Mouse (Mus musculus): Measurements from ENCODE around the gene Ap5b1. TPM values are rescaled to one million over a fixed set of nuclear protein-coding genes. Genes with fewer than 3 reads are reported as not detected.

Ap5b1 gene
- polyA plus RNA-seq, 1 experiment from 2014 or later: 1.2 TPM

DNA sequence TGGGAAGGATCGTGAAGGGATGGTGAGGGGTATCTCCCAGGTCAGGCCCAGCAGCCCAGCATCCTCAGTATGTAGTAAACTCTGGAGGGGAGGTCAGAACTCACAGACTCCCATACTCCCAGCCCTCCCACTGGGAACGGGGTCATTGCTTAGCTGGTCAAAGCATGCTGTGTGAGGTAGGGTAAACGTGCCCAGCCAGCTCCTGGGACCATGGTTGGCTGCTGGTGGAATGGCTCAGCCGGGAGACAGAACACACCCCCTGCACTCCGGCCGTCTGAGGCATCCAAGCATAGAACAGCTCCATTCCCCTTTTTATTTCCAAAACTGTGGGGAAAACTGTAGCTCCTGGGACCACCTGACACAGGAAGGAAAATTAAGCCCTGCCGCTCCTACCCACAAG lies 9.7 kb upstream of the Ap5b1 start:
- Histone ChIP-seq H3K4me3 (no peak overlapping the region), H3K4me1 (peaks cover 27% of the 10 kb centered on the region), H3K36me3 (no peaks in the 10 kb centered on the region), H3K9me3 (replicated peaks) (no peaks in the 10 kb centered on the region), H3K27me3 (ENCODE audit: low read depth, poor library complexity, severe bottlenecking) (peaks cover 96% of the 10 kb centered on the region), H3K27ac (no peak overlapping the region)
- 53% methylated on average over 7 of the region's 7 CpGs for WGBS
- DNase-seq (ENCODE audit: low spot score): no peak

GRCm38 (mm10) chr19:5558770-5559169 lies 9.1 kb upstream of the Ap5b1 start:
- Histone ChIP-seq H3K27me3 (ENCODE audit: low read depth, poor library complexity, severe bottlenecking) (peaks cover 98% of the 10 kb centered on the region), H3K4me3 (no peak overlapping the region; the same call in 1 of the 2 replicates), H3K27ac (no peak overlapping the region), H3K36me3 (no peaks in the 10 kb centered on the region), H3K9me3 (replicated peaks) (no peaks in the 10 kb centered on the region), H3K4me1 (peaks cover 27% of the 10 kb centered on the region)
- 66% methylated on average over 8 of the region's 8 CpGs for WGBS
- DNase-seq (ENCODE audit: low spot score): no peak

DNA sequence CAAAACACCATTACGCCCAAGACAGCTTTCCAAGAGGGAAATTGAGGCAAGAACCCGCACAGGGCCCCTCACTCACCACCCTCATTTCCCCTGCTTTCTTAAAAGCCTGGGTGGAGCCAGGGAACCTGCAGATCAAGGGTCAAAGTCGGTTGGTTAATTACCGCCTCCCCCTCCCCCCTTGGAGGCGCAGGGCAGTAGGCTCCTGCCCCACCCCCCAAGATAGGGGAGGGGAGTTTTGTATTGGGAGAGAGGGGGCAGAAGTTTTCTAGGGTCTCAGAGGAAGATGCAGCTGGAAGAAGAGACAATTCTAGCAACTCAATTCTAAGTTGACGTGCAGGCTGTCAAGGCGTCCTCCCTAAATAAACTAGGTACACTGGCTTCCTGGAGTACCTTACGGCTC lies 8.6 kb upstream of the Ap5b1 start:
- H3K27ac ChIP-seq: no peak overlapping the region
- WGBS: 11% methylated on average over 8 of the region's 8 CpGs
- peak overlapping the region; percentile 51 for H3K4me3 ChIP-seq
- no peak for DNase-seq (ENCODE audit: low spot score)
- no peaks in the 10 kb centered on the region for H3K9me3 ChIP-seq (replicated peaks)
- H3K27me3 ChIP-seq (ENCODE audit: low read depth, poor library complexity, severe bottlenecking): peaks cover 98% of the 10 kb centered on the region
- H3K36me3 ChIP-seq: no peaks in the 10 kb centered on the region
- peaks cover 27% of the 10 kb centered on the region for H3K4me1 ChIP-seq

DNA sequence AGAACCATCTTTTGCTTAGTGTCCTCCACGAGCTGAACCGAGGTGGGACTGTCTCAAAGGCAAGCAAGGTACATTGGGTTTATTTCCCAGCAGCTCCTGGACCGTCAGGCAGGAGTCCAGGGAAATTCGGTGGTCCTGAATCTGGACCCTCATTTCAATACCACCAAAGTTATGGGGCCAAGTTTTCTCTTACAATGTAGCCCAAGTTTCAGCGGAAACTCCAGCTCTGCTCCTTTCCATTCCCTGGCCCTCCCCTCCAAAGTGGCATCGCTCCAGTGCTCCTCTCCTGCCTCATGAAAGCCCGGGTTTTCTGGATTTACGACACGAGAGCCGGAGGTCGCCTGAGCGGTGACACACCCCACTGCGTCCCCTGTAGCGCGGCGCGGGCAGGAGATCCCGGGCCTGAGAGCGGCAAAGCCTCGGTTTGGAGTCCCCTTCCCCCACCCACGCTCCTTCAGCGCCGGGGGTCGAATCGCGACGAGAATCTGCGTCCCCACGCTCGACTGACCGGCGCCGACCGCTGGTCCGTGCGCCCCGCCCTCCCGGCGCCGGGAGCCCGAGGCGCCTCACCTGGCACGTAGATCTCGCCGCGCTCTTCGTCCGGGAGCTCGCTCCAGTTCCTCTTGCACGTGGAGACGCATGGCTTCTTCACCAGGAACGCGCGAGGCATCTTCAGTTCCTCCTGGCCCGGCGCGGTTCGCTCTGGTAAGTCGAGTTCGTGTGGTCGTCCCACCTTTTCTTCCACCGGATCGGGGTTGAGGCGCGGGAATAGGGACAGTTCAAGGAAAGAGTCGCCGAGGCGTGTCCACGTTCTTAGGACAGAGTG lies 8.0 kb upstream of the Ap5b1 start:
- 1% methylated on average over 69 of the region's 69 CpGs for WGBS
- H3K27ac ChIP-seq: 0 out of 2 replicates have a peak overlapping the region, but pooled peaks have one; percentile 14

GRCm38 (mm10) chr19:5560457-5561041 lies 7.3 kb upstream of the Ap5b1 start, which contains the start of gene Ovol1:
TSS of gene Ovol1 (minus strand) at chr19:5560646.
- H3K4me3 ChIP-seq: peak within 1 kb of the TSS; percentile 51
- H3K36me3 ChIP-seq: no peaks in the 10 kb centered on the region
- WGBS: 1% methylated on average over 57 of the region's 57 CpGs
- peak within 1 kb of the TSS; percentile 14; the same call in 1 of the 2 replicates for H3K27ac ChIP-seq
- no peaks in the 10 kb centered on the region for H3K9me3 ChIP-seq (replicated peaks)
- DNase-seq (ENCODE audit: low spot score): peak; percentile 68
- peaks cover 99% of the 10 kb centered on the region for H3K27me3 ChIP-seq (ENCODE audit: low read depth, poor library complexity, severe bottlenecking)
- H3K4me1 ChIP-seq: peaks cover 27% of the 10 kb centered on the region

More for the DNA sequence above, 8.0 kb upstream of the Ap5b1 start:
- peaks cover 27% of the 10 kb centered on the region for H3K4me1 ChIP-seq
- no peaks in the 10 kb centered on the region for H3K36me3 ChIP-seq
- peaks cover 99% of the 10 kb centered on the region for H3K27me3 ChIP-seq (ENCODE audit: low read depth, poor library complexity, severe bottlenecking)
- no peaks in the 10 kb centered on the region for H3K9me3 ChIP-seq (replicated peaks)
- DNase-seq (ENCODE audit: low spot score): peak; percentile 57
- H3K4me3 ChIP-seq: peak overlapping the region; percentile 51

DNA sequence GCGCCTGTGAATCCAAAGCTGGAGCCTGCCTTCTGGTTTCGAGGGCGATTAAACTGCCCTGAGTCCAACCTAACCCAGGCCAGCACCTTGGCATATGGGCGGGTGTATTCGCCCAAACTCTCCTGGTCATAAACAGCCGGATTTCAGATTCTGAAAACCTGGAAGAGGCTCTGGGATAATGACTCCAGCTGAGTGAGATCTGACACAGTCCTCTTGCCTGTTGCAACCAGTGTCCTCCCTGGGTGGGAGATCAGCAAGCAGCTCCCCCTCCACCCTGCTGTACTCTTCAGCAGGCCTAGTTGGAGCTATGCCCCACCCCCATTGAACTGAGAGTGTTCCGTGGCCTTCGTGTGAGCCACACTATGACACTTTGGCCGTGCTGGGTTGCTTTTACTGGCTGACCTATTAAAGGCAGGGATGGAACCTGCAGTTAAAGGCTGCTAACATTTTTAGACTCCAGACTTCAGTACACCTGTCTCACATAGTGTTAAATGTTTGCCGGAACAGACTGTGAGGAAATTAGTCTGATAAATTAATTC lies 6.5 kb upstream of the Ap5b1 start:
- Histone ChIP-seq H3K9me3 (replicated peaks) (no peaks in the 10 kb centered on the region), H3K27ac (no peak overlapping the region; the same call in 1 of the 2 replicates), H3K4me1 (peaks cover 29% of the 10 kb centered on the region), H3K27me3 (ENCODE audit: low read depth, poor library complexity, severe bottlenecking) (peaks cover 99% of the 10 kb centered on the region), H3K36me3 (no peaks in the 10 kb centered on the region), H3K4me3 (peak overlapping the region; percentile 51; the same call in 1 of the 2 replicates)
- WGBS: 17% methylated on average over 10 of the region's 10 CpGs
- peak; percentile 46 for DNase-seq (ENCODE audit: low spot score)

- peaks cover 35% of the 10 kb centered on the region for H3K4me1 ChIP-seq
- H3K9me3 ChIP-seq (replicated peaks): no peaks in the 10 kb centered on the region
- no peak for DNase-seq (ENCODE audit: low spot score)
- no peak overlapping the region for H3K4me3 ChIP-seq
- peaks cover 99% of the 10 kb centered on the region for H3K27me3 ChIP-seq (ENCODE audit: low read depth, poor library complexity, severe bottlenecking)
- H3K36me3 ChIP-seq: no peaks in the 10 kb centered on the region
- no peak overlapping the region for H3K27ac ChIP-seq
- WGBS: 61% methylated on average over 3 of the region's 3 CpGs
Measured at GRCm38 (mm10) chr19:5561886-5562285, 5.9 kb upstream of the Ap5b1 start.

DNA sequence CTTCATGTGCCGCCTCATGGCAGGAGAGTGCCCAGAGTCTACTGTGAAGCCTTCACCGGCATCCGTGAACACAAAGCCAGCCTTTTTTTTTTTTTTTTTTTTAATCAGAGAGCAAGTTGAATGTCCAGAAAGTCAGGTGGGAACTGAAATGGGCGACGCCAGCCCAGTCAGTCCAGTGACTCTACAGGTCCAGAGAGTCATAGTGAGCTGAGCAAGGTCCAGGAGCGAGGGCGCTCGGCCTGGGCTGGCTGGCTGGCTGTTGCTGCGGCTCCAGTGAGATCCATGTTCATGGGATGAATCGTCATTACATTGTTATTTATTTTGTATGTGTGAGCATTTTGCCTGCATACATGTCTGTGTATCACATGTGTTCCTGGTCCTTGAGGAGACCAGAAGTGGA lies 5.0 kb upstream of the Ap5b1 start:
- 91% methylated on average over 10 of the region's 10 CpGs for WGBS
- Histone ChIP-seq H3K27ac (no peak overlapping the region), H3K36me3 (no peaks in the 10 kb centered on the region), H3K4me1 (peaks cover 44% of the 10 kb centered on the region), H3K9me3 (replicated peaks) (no peaks in the 10 kb centered on the region), H3K4me3 (no peak overlapping the region), H3K27me3 (ENCODE audit: low read depth, poor library complexity, severe bottlenecking) (peaks cover 97% of the 10 kb centered on the region)
- DNase-seq (ENCODE audit: low spot score): no peak

- Histone ChIP-seq H3K27me3 (ENCODE audit: low read depth, poor library complexity, severe bottlenecking) (peaks cover 79% of the 10 kb centered on the region), H3K4me1 (peaks cover 33% of the 10 kb centered on the region), H3K9me3 (replicated peaks) (no peaks in the 10 kb centered on the region), H3K4me3 (no peak overlapping the region), H3K36me3 (no peaks in the 10 kb centered on the region), H3K27ac (0 out of 2 replicates have a peak overlapping the region, but pooled peaks have one; percentile 85)
- no peak for DNase-seq (ENCODE audit: low spot score)
- WGBS: 42% methylated on average over 5 of the region's 5 CpGs
Measured at GRCm38 (mm10) chr19:5566316-5566715, 1.5 kb upstream of the Ap5b1 start.

DNA sequence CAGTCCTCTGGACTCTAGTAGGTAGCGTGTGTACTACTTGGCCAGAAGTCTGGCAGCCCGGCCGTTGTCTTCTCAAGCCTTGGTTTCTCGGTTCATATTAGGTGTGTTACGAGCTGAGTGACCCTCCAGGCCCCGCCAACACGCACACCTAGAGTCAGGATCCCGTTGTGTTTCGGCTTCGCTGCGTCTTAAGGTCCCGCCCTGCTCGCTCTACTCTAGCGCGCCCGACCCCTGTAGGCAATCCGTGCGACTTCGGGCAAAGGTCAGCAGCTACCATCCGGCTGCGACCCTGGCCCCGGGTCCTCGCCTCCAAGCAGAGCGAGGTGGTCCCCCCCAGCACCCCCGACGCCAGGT lies 668 bp upstream of the Ap5b1 start:
- H3K27me3 ChIP-seq (ENCODE audit: low read depth, poor library complexity, severe bottlenecking): peaks cover 71% of the 10 kb centered on the region
- 2% methylated on average over 26 of the region's 26 CpGs for WGBS
- no peaks in the 10 kb centered on the region for H3K9me3 ChIP-seq (replicated peaks)
- peak overlapping the region; percentile 85 for H3K27ac ChIP-seq
- peaks cover 32% of the 10 kb centered on the region for H3K4me1 ChIP-seq
- peak overlapping the region; percentile 84 for H3K4me3 ChIP-seq
- no peak for DNase-seq (ENCODE audit: low spot score)
- no peaks in the 10 kb centered on the region for H3K36me3 ChIP-seq

GRCm38 (mm10) chr19:5568470-5569140 lies 780 bp downstream of the Ap5b1 start:
- Histone ChIP-seq H3K27ac (peak overlapping the region; percentile 85), H3K9me3 (replicated peaks) (no peaks in the 10 kb centered on the region), H3K27me3 (ENCODE audit: low read depth, poor library complexity, severe bottlenecking) (peaks cover 57% of the 10 kb centered on the region), H3K36me3 (no peaks in the 10 kb centered on the region), H3K4me1 (peaks cover 32% of the 10 kb centered on the region), H3K4me3 (peak overlapping the region; percentile 84)
- DNase-seq (ENCODE audit: low spot score): peak; percentile 90
- WGBS: 9% methylated on average over 27 of the region's 27 CpGs

DNA sequence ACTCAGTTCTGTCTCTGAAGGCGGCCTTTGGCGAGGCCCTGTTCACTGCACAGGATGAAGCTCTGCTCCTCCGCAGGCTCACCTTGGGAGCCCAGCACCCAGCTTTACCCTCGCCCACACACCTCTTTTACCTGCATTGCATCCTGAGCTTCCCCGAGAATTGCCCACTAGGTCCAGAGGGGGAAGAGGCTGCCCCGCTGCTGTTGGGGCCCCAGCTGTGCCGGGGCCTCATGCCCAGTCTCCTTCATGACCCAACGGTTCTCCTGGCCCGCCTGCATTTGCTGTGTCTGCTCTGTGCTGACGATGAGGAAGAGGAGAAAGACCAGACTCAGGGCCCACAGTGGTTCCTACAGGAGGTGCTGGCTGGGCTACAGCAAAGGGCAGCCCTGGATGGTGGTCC lies 1.7 kb downstream of the Ap5b1 start:
- Histone ChIP-seq H3K27me3 (ENCODE audit: low read depth, poor library complexity, severe bottlenecking) (peaks cover 47% of the 10 kb centered on the region), H3K27ac (no peak overlapping the region), H3K36me3 (no peaks in the 10 kb centered on the region), H3K4me3 (no peak overlapping the region), H3K9me3 (replicated peaks) (no peaks in the 10 kb centered on the region), H3K4me1 (peaks cover 32% of the 10 kb centered on the region)
- WGBS: 87% methylated on average over 10 of the region's 10 CpGs
- no peak for DNase-seq (ENCODE audit: low spot score)
